Mouse (Mus musculus) left cerebral cortex, adult 11 months (tissue): ENCODE results near the gene Nid2.

Source experiments
- DNase-seq: peaks from one replicate; pipeline ENCODE4 v3.0.0; 2022; ENCODE audit warnings: low spot score

Gene Nid2

DNA sequence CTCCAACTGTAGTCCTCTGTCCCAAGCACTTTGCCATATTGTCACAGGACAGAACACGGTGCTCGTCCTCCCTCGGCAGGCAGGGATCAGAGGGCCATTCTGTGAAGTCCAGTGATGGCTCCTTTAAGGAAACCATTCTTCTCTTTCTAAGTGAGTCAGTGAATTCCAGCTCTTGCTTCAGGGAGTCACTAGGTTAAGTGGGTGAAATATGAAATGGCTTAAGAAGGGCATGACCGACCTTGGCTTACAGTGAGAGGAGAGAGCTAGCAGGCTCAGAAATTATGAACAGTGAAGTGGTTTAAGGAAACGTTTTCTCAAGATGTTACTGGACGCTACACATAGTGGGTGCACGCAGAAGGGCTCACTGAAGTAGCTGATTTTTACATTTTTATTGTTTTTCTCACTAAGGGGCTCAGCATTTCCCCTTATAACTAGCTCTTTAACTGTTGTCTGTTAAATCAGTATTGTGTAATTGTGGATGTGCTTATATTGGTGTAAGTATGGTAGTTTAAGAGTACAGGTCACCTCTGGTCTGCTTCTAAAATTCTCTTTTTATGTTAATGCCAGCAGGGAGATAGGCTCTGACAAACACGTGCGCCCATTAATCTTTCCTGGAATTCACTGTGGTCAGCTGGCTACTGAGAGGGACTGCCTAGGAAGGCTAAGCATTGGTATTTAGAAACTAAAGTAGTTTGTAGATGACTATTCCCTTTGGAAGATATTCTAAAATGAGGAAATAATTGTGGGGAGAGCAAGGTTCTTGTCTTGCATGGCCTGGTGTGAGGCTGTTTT lies 34.9 kb downstream of the Nid2 start:
- no peak for DNase-seq

DNA sequence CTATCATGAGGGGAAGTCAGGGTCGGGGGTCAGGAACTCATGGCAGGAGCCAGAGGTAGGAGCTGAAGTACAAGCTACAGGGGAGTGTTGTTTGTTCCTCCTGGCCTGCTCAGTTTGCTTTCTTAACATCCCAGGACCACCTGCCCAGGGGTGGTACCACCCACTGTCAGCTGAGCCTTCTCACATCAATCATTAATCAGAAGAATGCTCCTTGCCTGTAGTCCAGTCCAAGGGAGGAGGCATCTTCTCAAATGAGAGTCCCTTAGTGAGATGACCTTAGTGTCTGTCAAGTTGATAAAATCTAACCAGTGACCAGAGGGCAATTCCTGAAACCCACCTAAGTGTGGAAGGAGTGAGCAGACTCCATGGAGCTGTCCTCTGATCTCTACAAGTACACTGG lies 37.4 kb downstream of the Nid2 start:
- DNase-seq, result no peak

DNA sequence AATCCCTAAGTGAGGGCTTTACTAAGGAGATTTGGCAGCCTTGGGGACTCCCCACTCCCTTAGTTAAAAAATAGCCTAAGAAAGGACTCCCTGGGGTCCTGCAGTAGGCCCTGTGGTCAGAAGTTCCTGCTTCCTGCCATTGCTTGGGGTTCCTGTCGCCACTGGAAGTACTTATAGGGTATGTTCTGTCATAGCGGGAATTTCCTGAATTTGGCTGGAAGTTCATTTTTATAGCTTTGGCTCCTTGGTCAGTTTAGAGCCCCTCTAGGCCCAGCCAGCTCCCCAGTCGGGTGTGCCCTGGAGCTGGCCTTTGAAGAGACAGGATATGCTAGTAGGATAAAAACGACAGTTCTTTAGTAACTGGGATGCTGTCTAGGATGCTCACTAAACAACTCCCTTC lies 43.8 kb downstream of the Nid2 start:
- DNase-seq, result no peak

DNA sequence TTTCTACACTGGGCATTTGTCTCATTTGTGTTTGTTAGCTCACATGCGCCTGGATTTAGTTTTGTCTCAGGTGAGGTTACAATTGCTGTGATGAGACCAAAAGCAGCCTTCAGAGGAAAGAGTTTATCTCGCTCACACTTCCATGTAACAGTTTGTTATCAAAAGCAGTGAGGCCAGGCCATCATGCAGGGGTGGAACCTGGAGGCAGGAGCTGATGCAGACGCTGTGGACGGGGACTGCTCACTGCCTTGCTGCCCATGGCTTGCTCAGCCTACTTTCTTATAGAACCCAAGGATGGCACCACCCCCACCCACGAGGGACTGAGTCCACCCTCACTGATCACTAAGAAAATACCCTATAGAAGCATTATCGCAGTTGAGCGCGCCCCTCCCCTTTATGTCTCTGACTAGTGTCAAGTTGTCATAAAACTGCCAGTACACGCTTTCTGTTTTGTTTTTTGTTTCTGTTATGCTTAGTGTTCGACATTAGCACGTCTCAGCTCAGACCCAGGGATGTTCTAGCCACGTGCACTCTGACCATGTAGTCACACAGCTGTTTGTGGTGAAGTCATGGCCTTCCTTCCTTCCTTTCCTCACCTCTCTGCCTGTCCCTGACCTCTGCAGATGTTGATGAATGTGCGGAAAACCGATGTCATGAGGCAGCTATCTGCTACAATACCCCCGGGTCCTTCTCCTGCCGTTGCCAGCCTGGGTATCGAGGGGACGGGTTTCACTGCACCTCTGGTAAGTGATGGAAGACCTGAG lies 45.7 kb downstream of the Nid2 start:
- no peak for DNase-seq

DNA sequence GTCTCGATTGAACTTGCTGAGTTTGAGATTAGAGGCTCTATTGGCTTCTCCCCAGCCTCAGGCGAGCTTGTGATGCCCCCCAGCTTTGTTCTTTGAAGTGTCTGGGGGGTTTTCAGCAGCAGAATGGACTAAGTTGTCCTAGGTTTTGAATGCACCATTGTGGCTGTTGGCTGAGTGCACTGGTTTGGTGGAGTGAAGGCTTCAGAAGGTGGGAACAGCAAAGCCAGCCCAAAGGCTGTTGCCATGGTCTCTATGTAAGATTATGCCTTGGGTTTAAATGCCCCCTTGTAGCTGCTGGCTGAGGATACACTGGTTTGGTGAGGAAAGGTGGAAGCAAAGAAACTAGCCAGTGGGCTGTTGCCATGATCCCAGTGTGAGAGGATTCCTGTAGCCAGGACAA lies 49.4 kb downstream of the Nid2 start:
- no peak for DNase-seq

DNA sequence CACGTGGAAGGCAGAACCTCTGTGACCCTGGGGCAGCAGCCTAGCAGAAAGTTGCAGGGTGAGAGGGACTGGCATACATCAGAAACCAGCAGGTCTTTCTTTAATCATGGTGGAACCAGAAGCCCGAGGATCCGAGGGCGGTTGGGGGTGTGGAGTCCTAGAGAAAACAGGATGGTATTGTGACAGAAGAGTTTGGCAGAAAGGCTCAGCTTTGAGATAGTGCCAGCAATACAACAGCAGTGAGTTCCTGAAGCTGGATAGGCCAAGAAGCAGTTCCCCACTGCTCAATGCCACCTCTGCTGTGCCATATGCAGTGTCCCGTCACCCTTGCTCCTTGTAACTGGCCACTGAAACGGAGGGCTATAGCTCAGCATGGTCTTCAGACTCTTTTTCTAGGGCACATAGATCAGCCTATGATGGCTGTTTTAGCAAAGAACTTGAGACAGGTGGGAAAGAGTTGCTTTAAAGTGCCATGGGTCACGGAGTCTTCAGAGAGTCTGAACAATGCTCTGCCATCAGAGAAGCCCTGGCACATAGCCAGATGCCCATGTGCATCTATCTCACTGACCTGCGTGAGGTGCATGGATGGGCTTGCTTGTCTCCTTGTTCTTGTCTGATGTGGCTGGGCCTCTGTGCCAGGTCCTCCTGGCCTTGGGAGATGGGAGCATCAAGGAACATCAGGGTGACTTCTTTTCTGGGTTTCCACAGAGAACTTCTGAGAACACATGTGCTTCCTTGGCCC lies 50.6 kb downstream of the Nid2 start:
- DNase-seq, result no peak

DNA sequence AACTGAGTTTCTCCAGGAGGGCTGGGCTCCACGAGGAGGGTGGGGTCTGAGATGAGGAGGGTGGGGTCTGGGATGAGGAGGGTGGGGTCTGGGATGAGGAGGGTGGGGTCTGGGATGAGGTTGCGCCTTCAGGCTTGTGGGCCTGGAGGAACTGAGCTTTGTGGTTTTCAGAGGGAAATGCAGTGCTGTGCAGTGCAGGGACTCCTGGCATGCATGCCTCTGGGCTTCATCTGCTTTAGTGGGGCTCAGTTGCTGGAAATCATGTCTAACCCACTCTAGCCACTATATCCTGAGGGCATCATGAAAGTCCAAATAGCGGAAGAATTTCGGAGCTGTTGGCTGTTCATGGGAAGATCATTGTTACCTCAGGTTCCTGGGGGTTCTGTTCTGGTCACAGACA lies 52.2 kb downstream of the Nid2 start:
- DNase-seq, result no peak

DNA sequence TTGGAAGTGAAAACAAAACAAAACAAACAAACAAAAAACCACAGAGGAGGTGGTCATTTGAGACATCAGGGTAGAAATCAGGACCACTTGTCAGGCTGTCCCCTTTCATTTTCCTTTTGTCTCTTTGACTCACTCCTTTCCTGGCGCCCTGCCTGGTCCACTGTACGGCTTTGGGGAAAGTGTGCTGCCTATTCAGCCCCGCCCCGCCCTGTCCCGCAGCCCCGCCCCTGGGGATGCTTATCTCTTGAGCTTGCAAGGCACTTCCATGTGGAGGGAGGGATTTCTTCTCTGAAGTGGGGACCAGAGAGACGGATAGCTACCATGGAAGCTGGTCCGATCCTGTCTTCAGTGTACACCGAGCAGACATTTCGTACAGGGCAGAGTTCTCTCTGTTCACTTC lies 52.6 kb downstream of the Nid2 start:
- DNase-seq, result no peak

DNA sequence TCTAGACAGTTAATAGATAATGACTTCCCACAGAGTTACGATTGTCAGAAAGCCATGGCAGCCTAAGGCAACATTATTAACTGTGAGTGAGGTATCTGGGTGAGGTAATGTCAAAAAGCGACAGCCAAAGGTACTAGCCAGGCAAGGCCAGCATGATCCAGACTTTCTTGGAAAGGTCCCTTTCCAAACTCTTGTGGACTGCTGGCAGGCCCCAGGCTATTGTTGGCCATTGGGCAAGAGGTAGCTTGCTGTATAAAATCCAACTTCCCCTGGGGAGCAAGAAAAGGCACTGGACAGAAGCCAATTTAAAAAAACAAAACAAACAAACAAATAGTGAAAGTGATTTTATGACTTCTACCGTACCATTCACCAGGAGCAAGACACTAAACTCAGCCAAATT lies 56.3 kb downstream of the Nid2 start:
- DNase-seq, result no peak

DNA sequence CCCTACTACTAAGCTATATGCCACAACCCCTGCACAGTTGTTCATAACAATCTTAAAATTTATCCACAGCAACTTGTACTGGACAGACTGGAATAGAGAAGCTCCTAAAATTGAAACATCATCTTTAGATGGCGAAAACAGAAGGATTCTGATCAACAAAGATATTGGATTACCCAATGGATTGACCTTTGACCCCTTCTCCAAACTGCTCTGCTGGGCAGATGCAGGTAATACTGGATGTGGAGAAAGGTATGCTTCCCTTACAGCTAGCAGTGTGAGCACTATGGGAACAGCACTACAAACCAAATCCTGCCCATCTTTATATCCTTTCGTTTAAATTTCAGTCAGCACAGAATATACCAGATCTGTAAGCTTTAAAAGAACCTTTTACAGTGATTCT lies 56.8 kb downstream of the Nid2 start:
- DNase-seq, result no peak

DNA sequence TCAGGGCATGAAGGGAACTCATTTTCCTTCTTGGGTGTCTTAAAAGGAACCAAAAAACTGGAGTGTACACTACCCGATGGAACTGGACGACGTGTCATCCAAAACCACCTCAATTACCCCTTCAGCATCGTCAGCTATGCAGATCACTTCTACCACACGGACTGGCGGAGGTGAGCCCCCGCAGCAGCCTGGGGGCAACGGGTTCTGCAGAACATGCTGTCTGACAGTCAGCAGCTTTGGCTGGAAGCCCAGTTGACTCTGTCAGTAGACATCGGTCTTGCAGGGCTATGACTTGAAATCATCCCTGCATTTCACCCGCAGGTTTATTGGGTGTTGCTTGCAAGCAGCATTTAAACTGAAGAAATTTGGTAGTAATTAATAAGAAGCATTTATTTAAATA lies 58.9 kb downstream of the Nid2 start:
- DNase-seq, result no peak

DNA sequence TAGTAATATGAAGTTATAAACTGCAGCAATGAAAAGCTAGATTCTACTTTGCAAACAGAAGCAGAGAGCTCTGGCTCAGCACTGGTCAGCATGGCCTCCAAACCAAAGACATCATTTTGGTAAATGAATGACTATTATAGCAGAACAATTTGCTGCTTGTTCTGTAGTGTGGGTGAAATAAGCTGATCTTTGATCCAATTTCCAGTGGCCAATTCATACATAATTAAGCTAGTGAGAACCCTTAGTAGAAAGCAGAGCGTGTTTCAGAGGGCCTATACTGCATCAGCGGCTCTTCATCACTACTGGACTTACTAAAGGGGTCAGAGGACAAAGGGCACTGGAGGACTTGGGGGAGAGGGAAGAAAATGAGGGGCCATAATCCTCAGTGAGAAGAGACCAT lies 62.0 kb downstream of the Nid2 start:
- no peak for DNase-seq

DNA sequence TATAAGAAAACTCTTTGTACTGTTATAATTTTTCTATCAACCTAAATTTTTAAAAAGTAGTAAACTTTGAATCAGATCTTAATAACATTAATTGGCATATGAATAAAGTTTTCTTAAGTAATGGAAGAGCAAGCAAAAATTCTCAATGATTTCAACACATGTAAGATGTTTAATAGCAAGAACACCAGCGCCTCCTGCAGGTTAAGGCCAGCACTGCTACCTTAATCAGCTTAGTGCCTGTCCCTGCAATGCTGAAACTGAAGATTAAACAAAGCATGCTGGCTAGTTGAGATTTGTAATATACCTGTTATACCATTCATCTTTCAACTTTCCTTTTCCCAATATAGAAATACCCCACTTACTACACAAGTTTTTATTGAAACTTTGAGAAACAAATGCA lies 66.9 kb downstream of the Nid2 start:
- DNase-seq, result peak; percentile 75

DNA sequence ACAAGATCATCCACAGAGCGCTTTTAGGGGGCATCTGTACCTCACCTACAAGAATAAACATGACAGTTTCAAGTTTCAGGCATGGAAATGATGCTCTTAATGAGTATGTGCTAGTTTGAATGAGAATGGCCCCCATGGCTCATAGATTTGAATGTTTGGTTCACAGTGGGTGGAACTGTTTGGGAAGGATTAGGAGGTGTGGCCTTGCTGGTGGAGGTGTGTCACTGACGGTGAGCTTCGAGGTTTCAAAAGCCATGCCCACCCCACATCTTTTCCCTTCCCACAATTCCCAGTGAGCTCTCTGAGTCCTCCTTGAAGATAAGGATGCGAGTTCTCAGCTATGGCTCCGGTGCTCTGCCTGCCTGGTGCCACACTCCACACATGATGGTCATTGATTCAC lies 70.6 kb downstream of the Nid2 start:
- no peak for DNase-seq

DNA sequence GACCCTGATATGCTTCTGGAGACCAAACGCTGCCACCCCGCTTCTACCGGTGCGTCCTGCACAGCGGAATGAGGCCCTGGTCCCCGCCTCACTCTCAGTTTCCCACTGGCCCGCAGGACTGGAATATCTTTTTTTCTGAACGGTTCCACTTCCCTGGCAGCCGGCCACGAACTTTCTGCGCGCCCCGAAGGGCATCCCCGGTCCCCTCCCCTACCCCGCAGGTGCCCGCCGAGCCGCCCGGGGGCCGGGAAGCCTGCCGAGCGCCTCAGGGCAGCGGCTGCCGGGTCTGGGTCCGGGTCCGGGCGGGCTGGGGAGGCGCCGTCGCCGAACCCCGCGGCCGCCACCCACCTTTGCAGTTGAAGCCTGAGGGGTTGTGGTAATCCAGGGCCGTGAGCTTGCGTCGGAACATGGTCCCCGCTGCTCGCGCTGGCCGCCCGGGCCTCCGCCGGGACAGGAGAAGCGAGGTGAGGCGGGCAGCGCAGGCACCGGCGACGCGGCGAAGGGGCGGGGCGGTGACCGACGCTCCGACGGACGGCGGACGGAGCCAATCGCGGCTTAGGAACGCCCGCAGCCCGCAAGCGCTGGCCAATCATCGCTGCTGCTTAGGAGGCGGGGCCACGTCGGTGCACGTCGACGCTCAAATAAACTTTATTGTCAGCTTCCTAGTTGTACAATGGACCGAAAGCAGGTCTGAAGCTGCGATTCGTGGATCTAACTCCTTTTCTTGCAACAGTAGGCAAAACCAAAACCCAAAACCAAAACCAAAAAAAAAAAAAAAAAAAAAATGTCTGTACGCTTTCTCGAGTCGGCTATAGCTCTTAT lies 72.5 kb downstream of the Nid2 start, which contains the start of gene Rtraf:
Gene Rtraf, minus strand, starts transcription at position 504 of the 822 bp plus-strand sequence.
- peak; percentile 83 for DNase-seq

DNA sequence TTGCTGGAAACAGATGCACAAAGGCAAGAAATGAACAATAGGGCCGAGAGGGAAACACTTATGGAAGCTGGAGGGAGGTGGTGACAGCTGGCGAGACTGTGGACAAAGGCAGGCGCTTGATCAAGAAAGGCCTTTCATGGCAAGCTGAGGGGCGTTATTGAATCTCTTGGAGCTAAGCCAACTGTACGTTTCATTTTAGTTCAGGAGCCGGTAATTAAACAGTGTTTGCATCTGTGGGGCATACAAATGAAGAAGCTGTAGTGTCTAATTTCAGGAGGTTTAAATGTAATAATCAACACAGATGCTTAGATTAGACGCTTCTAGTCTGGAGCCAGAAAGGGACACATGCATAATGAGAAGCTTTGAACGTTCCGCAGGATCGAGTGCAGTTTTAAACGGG lies 74.4 kb downstream of the Nid2 start:
- no peak for DNase-seq

DNA sequence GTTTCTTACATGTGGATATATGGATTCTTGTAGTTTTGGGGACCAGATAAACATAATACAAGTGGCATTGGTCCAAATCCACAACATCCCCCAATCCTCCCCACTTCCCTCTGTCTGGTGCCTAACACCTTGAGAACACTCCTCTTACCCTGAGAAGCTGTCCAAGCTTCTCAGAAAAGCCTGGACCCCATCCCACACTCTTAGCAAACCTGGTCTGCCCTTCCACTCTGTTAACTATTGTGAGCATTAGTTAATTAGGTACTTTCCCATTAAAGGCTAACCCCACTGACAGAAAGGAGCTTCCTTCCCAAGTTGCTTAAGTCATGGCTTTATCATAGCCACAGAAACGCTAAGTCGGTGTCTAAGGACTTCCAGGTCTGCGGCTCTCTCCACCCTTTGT lies 85.2 kb downstream of the Nid2 start:
- DNase-seq, result no peak

DNA sequence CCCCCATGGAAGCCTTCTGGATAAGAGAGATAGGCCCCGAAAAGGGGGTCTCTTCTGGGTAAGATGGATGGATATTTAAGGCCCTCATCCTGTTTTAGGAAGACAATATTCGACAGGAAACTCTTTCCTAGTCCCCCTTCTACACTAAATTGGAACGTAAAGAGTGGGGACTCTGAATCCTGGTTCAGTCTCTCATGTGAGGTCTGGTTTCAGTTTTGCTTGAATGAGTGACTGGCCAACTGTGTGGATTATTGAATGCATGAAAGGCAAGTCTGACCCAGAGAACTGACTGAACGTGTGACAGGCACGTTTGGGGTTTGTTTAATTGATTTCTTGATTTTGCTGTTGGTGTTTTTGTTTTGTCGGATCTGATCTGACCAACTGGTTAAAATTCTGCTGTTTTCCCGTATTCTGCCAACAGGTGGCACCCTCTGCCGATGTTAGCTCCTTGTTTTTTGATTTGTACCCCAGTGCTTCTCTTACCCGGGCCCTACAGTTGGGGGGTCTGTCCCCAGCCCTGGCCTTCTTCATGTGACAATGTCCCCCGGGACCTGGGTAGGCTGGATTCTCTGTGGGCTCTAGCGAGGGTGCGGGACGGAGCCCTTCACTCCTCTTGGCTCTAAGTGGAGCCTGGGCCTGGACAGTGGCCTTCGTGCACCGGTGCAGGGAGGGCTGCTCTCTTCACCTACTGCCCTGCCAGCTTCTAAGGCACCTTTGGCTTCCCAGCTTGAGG lies 88.7 kb downstream of the Nid2 start:
- peak; percentile 42 for DNase-seq

DNA sequence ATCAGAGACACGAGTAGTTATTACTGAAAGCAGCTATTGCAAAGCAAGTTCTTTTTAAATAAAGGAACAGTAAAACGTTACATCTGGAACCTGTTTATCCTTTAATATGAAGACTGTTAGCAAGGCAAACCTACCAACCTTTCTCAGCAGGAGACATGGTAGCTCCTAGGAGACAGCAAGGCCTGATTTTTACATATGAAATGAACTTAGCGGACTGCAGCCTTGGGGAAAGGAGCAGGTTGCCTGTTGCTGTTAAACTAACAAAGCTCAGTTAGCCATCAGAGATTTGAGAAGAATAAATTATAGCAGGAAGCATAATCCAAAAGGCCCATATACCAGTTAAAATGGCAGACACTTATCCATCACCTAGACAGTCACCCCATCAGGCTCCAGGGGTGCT lies 102.4 kb downstream of the Nid2 start:
- no peak for DNase-seq

DNA sequence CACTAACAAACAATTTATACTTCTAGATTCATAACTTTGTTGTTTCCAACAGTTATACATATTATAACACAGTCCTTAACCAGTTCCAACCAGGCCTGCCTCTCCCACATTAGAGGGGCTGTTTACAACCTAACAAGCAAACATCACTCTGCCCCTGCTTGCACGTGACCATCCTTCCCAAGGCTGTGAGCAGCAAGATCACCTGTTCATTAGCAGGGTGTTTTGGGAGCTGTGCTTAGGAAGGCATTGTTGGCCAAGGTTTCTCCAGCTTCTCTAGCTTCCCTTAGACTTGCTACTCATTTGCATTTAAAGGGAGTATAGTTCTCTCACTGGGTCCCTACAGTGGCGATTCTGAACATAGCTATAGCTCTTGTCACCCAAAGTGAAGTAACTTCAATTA lies 107.2 kb downstream of the Nid2 start:
- no peak for DNase-seq
